Mouse (Mus musculus) cerebral cortex, adult 2 months (tissue): ENCODE measurements around the gene Rcsd1.

Experiments
- WGBS: fragments of 180-500 bp; shearing (Covaris S2); methylation state at CpG from one replicate; pipeline ENCODE4 v1.1.7; 2018; 5-methylcytosine and 5-hydroxymethylcytosine counted together

Rcsd1 gene

GRCm38 (mm10) chr1:165709629-165710256 is at the start of gene Rcsd1:
Gene Rcsd1, minus strand, starts transcription at chr1:165709757.
- whole genome bisulfite sequencing, result 72% methylated on average over 5 of the region's 5 CpGs

DNA sequence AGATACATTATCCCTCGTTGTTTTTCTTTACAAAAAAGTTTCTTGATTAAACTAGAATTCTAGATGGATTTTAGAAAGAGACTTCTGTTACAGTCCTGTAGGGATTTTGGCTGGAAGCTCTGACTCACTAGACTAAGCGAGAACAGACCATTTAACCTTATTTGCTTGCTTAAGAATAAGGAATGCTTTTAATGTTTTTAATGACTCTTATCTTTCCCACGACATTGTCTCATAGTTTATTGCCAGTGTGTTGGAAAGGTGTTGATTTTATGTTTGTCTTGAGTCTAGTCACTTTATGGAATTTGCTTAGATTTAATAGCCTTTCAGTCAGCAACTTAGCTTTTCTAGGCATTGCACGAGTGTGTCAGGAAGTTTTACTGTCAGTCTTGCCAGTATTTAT is 45.6 kb upstream of the Rcsd1 start:
- 69% methylated on average over 4 of the region's 4 CpGs for WGBS

DNA sequence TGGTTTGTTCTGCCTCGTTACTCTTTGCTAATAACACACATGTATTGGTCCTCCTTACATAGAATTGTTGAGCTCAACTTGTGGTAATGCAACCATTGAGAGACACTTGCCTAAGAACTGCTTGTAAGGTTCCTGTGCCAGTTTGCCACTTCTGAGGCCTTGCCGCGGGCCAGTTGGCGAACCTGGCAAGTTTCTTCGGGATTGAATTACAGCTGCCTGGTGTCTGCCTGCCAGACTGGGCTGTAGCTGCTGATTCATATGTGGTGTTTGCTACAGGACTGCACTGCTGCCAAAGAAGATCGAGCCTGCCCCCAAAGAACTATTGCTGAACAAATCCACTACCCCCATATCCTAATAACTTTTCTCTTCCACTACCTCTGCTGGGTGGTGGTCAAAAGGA is 44.6 kb upstream of the Rcsd1 start:
- 71% methylated on average over 6 of the region's 6 CpGs for WGBS

DNA sequence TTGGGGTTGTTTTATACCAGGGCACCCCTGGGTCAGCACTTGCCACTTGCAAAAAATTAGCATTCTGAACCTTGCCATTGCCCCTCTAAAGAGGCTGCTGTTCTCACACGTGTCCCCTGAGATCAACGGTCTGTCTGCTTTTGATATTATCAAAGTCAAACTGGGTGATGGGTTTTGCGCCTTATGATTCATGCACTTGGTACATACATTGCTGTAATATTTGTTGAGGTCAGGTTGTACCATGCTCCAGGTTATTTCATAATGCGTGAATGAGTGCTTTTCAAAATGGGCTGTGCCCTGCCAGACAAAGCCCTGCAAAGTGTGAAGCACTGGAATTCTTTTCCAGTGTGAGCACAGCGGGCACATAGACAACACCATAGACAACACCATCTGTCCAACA is 42.3 kb upstream of the Rcsd1 start:
- WGBS, result 76% methylated on average over 5 of the region's 5 CpGs

GRCm38 (mm10) chr1:165748053-165748452 is 38.5 kb upstream of the Rcsd1 start:
- 63% methylated on average over 11 of the region's 11 CpGs for WGBS

- 91% methylated on average over 8 of the region's 8 CpGs for WGBS
Measured at GRCm38 (mm10) chr1:165741989-165742388, 32.4 kb upstream of the Rcsd1 start.

- 98% methylated on average over 1 of the region's 1 CpGs for WGBS
Measured at GRCm38 (mm10) chr1:165738985-165739384, 29.4 kb upstream of the Rcsd1 start.

DNA sequence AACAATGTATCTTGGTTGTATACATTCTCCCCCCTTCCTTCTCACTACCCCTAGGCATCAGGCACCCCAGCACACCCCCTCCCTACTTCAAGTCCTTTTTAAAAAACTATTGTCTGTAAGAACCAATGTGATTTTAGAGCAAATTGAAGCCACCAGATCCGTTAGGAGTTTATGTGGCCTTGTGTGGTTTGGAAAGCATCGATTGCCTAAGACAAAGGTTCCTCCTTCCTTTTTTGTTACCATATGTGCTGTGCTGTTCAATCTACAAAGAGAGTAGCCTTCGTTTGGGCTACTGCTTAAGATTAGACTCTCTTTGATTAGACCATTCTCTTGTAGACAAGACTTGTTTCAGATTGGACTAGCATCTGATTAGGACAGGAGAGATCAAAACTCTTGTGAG is 28.3 kb upstream of the Rcsd1 start:
- 63% methylated on average over 3 of the region's 3 CpGs for WGBS

- WGBS, result 75% methylated on average over 5 of the region's 5 CpGs
Measured at GRCm38 (mm10) chr1:165737451-165737850, 27.9 kb upstream of the Rcsd1 start.

- 23% methylated on average over 20 of the region's 20 CpGs for WGBS
Measured at GRCm38 (mm10) chr1:165735826-165736818, 26.6 kb upstream of the Rcsd1 start.

- WGBS, result 92% methylated on average over 2 of the region's 2 CpGs
Measured at GRCm38 (mm10) chr1:165734840-165735239, 25.3 kb upstream of the Rcsd1 start.

DNA sequence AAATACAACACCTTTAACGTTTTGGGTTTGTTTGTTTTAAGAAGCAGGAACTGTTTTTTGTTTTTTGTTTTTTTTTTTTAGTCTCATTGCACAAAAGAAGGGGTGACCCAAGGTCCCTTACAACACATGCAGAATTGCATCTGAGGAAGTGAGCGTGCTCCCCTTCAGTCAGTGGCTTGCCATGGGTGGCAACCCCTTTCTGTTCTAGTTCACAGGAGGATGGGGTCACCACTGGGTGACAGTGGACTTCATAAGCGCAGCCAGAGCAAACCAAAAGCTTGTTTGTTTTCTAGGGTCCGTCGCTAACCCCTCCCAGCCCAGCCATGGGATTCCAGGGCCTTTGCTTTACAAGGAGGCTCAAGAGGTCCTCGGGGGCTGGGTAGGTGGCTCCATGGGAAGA is 22.0 kb upstream of the Rcsd1 start:
- WGBS, result 85% methylated on average over 6 of the region's 6 CpGs

DNA sequence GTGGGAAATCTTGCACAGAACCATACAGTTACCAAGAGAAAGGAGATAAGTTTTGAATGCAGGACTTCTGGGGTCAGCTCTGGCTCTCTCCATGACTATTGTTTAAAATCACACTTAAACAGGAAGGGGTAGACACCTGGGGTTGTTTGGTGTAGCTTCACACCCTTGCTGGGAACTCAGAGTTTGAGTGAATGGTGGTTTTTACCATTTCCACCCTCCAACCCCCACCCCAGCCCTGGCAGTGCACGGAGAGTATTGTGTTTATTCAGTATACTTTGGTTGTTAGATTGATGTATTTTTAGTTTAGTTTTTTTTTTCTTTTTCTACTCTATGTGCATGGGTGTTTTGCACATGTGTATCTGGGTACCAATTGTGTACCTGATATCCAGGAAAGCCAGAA is 20.6 kb upstream of the Rcsd1 start:
- WGBS, result 43% methylated on average over 1 of the region's 1 CpGs

DNA sequence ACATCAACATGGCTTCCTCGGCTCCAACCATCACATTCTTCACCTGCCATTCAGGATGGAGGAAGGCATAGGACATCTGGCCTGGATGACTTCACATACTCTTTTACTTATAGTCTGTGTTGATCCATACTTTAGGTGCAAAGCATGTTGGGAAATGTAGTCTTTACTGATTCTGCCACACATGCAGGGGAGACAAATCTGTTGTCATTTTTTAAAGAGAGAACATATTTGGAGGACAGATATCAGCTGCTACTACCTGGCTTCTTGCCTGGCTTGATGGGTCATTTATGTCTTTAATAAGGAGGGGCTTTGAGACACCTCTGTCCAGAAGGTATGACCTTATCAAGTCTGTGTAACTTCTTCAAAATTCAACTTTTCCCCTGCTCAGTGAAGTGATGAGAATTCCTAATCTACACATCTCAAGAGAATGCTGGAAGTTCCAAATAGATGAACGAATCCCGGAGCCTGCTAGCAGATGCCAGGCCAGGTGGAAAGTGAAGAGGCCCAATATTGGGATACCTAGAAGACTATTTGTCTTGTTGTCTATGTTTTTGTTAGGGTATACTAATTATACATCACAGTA is 18.6 kb upstream of the Rcsd1 start:
- 93% methylated on average over 3 of the region's 3 CpGs for WGBS

DNA sequence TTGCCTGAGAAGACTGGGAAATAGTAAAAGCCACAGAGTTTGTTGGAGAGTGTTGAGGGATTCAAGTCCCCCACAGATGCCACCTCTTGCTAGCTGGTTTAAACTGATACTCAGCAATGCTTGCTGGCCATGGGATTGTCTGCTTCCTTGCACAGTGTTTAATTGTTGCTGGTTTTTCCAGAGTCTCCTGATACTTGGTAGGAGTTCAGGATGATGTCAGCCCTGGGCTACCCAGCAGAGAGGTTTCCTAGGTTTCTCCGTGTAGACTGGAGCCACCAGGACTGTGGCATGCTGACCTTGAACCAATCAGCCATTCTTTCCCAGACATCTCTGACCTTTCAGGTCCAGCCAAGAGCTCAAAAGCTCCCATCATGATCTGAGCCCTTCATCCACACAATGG is 17.4 kb upstream of the Rcsd1 start:
- 58% methylated on average over 1 of the region's 1 CpGs for WGBS

- WGBS, result 93% methylated on average over 4 of the region's 4 CpGs
Measured at GRCm38 (mm10) chr1:165725039-165725644, 15.6 kb upstream of the Rcsd1 start.

DNA sequence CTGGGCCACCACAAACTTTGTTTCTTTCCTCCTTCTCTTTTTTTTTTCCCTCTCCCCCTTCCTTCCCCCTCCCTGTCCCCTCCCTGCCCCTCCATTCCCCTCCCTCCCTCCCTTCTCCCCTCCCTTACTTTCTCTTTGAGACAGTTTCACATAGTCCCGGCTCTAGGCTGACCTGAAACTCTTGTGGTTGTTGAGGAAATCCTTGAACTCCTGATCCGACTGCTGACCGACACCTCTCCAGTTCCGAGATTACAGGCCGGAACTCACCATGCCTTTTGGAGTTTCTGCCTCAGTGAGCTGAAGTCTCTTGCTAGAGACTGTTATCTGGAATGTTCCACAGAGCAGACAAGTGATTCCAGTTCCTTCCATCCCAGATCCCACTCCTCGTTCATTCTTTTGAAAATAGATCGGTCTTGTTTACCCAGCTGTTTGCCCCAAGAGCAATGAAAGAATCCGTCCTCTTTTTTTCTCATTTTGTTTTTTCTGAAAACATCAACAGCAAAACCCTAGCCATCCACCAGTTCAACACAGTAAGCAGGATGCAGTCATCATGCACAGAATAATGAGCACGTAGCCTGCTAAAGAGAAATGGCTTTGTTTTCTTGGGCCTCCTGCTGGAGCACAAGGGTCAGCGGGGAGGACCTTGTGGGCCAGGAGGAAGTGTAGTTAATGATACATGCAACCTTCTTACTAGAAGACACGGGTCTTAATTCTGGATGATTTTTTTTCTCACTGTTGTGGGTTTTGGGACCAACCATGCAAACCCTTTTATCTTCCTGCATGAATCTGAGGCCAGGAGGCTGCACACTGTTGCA is 14.9 kb upstream of the Rcsd1 start:
- 77% methylated on average over 11 of the region's 11 CpGs for WGBS

- WGBS, result 95% methylated on average over 9 of the region's 9 CpGs
Measured at GRCm38 (mm10) chr1:165722531-165723123, 13.1 kb upstream of the Rcsd1 start.

DNA sequence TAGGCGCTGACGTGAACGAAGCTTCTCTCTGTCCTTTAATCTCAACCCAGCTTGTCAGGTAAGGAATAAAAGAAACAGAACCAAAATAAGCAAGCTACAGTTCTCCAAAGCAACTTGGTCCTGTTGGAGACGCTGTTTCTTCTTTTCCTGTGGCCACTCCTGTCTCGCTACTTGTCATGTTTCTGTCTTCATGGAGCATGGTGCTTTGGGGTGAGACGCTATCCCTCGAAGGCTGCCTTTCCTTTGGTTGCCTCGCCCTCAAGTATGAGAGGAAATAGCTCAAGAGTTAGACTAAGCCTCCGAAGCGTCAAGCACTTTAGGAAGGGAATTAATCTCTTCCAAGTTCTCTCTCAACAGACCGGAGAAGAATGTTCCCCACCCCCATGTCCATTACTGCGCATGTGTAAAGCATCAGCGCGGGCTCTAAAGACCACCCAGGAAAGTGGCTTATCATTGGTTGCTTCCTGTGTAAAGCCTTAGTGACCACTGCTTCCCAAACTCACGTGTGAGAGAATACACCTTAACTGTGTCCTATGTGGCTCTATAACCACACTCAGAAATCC is 9.1 kb upstream of the Rcsd1 start:
- 59% methylated on average over 15 of the region's 15 CpGs for WGBS

GRCm38 (mm10) chr1:165717711-165718542 is 8.4 kb upstream of the Rcsd1 start:
- WGBS, result 40% methylated on average over 11 of the region's 11 CpGs
